Mouse (Mus musculus) brain, embryonic 14.5 days (tissue): Measurements from ENCODE around the gene Ube3b.

ENCODE experiments used
- CTCF ChIP-seq: fragments of 200-500 bp; IDR thresholded peaks from 2 replicates; pipeline ENCODE4 v1.5.1; 2012; ENCODE audit warnings: inconsistent platforms, mild to moderate bottlenecking, moderate library complexity, borderline replicate concordance; ENCODE audit not compliant: insufficient read depth, insufficient read length; ENCODE audit errors: extremely low read depth
- POLR2A ChIP-seq: fragments of 200-500 bp; IDR thresholded peaks from 2 replicates; pipeline ENCODE4 v1.6.1; 2012; ENCODE audit warnings: mild to moderate bottlenecking, inconsistent platforms, borderline replicate concordance; ENCODE audit not compliant: poor library complexity, insufficient read depth, insufficient read length, severe bottlenecking; ENCODE audit errors: extremely low read depth

- no peak for TF ChIP-seq POLR2A
- TF ChIP-seq CTCF, result no peak
These were observed 20.8 kb upstream of the Ube3b start for GRCm38 (mm10) chr5:114359586-114359985.
